Mouse (Mus musculus): ENCODE measurements around the gene Megf11. TPM values are rescaled to one million over a fixed set of nuclear protein-coding genes. Genes with fewer than 3 reads are reported as not detected.

Megf11 gene
- polyA plus RNA-seq, 1 experiment from 2014 or later: 0.70 TPM

DNA sequence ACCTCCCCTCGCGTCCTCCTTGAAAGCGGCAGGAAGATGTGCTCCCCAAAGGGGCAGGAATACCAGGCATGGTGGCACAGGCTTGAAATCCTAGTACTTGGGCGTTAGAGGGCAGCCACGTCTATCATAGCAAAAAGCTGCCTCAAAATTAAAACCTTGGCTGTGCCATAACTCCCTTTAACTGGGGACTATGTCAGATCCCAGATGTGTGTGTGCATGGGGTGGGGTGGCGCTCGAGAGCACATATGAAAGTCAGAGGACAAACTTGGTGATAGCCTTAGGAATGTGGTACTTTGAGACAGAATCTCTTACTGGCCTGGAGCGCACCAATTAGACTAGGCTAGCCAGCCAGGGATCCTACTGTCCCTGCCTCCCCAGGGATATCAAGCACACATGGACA is 235.2 kb downstream of the Megf11 start:
- no peak overlapping the region for H3K4me2 ChIP-seq
- H3K9me3 ChIP-seq (replicated peaks; ENCODE audit: control insufficient read depth, low read length): no peaks in the 10 kb centered on the region
- H3K27me3 ChIP-seq (ENCODE audit: control insufficient read depth, insufficient read depth, low read length): peaks cover 2% of the 10 kb centered on the region; the same call in 1 of the 2 replicates
- WGBS (ENCODE audit: insufficient replicate concordance): 65% methylated on average over 8 of the region's 8 CpGs
- no peak overlapping the region for H3K27ac ChIP-seq (ENCODE audit: low read depth, low read length)
- H3K36me3 ChIP-seq (ENCODE audit: control insufficient read depth, insufficient read depth, low read length): no peaks in the 10 kb centered on the region
- H3K4me1 ChIP-seq (ENCODE audit: control insufficient read depth, insufficient read depth, low read length): no peaks in the 10 kb centered on the region
- ATAC-seq (replicated peaks; ENCODE audit: insufficient number of reproducible peaks, low FRiP score, low TSS enrichment): no peak
- H3K4me3 ChIP-seq (ENCODE audit: low read depth, low read length): no peak overlapping the region
- no peak overlapping the region for H3K9ac ChIP-seq (ENCODE audit: low read depth, low read length)

DNA sequence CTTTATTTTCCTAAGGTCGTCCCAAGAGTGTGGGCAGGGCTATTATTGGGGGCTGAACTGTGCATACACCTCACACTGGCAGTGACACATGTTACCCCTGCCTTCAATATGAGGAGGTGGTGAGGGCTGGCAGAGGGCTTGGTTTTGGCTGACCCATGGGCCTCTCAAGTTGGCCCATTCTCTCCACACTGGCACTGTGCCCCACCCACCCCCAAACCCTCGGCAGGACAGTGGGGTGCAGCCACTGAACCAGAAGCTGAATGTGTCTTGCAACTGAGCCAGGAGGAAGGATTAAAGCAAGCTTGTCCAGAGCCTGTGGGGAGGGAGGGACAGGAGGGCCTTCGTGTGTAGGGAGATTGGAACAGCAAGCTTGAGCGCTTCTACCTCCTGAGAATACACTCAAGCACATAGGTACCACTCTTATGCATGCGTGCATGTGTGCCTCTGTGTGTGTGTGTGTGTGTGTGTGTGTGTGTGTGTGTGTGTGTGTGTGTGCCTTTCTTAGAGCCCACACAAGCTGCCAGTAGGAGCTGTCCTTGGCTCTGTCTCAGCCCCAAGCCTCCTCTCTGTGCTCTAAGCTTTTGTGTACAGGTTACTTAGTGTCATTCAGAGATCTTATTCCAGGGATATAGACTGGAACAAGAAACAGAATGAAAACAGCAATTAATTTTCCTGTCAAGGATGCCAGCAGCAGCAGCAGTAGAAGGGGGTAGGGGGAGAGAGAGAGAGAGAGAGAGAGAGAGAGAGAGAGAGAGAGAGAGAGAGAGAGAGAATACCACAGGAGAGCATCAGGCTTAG is 236.3 kb downstream of the Megf11 start:
- Histone ChIP-seq H3K4me1 (ENCODE audit: control insufficient read depth, insufficient read depth, low read length) (no peaks in the 10 kb centered on the region), H3K9ac (ENCODE audit: low read depth, low read length) (no peak overlapping the region), H3K9me3 (replicated peaks; ENCODE audit: control insufficient read depth, low read length) (no peaks in the 10 kb centered on the region), H3K27ac (ENCODE audit: low read depth, low read length) (no peak overlapping the region), H3K4me2 (no peak overlapping the region), H3K36me3 (ENCODE audit: control insufficient read depth, insufficient read depth, low read length) (no peaks in the 10 kb centered on the region), H3K27me3 (ENCODE audit: control insufficient read depth, insufficient read depth, low read length) (peaks cover 2% of the 10 kb centered on the region; the same call in 1 of the 2 replicates), H3K4me3 (ENCODE audit: low read depth, low read length) (no peak overlapping the region)
- WGBS (ENCODE audit: insufficient replicate concordance): 62% methylated on average over 5 of the region's 5 CpGs
- ATAC-seq (replicated peaks; ENCODE audit: insufficient number of reproducible peaks, low FRiP score, low TSS enrichment): no peak

- Histone ChIP-seq H3K4me2 (no peak overlapping the region), H3K9me3 (replicated peaks; ENCODE audit: control insufficient read depth, low read length) (no peaks in the 10 kb centered on the region), H3K27ac (ENCODE audit: low read depth, low read length) (no peak overlapping the region), H3K4me3 (ENCODE audit: low read depth, low read length) (no peak overlapping the region), H3K9ac (ENCODE audit: low read depth, low read length) (no peak overlapping the region), H3K36me3 (ENCODE audit: control insufficient read depth, insufficient read depth, low read length) (no peaks in the 10 kb centered on the region), H3K27me3 (ENCODE audit: control insufficient read depth, insufficient read depth, low read length) (peaks cover 2% of the 10 kb centered on the region; the same call in 1 of the 2 replicates), H3K4me1 (ENCODE audit: control insufficient read depth, insufficient read depth, low read length) (no peaks in the 10 kb centered on the region)
- WGBS (ENCODE audit: insufficient replicate concordance): 83% methylated on average over 4 of the region's 4 CpGs
- ATAC-seq (replicated peaks; ENCODE audit: insufficient number of reproducible peaks, low FRiP score, low TSS enrichment): no peak
Measured at GRCm38 (mm10) chr9:64623361-64623760, 237.9 kb downstream of the Megf11 start.

- no peak for ATAC-seq (replicated peaks; ENCODE audit: insufficient number of reproducible peaks, low FRiP score, low TSS enrichment)
- Histone ChIP-seq H3K27me3 (ENCODE audit: control insufficient read depth, insufficient read depth, low read length) (peaks cover 2% of the 10 kb centered on the region; the same call in 1 of the 2 replicates), H3K9me3 (replicated peaks; ENCODE audit: control insufficient read depth, low read length) (no peaks in the 10 kb centered on the region), H3K9ac (ENCODE audit: low read depth, low read length) (no peak overlapping the region), H3K4me3 (ENCODE audit: low read depth, low read length) (no peak overlapping the region), H3K4me1 (ENCODE audit: control insufficient read depth, insufficient read depth, low read length) (no peaks in the 10 kb centered on the region), H3K27ac (ENCODE audit: low read depth, low read length) (no peak overlapping the region), H3K36me3 (ENCODE audit: control insufficient read depth, insufficient read depth, low read length) (no peaks in the 10 kb centered on the region), H3K4me2 (no peak overlapping the region)
- 66% methylated on average over 8 of the region's 8 CpGs for WGBS (ENCODE audit: insufficient replicate concordance)
Measured at GRCm38 (mm10) chr9:64624536-64624935, 239.1 kb downstream of the Megf11 start.

DNA sequence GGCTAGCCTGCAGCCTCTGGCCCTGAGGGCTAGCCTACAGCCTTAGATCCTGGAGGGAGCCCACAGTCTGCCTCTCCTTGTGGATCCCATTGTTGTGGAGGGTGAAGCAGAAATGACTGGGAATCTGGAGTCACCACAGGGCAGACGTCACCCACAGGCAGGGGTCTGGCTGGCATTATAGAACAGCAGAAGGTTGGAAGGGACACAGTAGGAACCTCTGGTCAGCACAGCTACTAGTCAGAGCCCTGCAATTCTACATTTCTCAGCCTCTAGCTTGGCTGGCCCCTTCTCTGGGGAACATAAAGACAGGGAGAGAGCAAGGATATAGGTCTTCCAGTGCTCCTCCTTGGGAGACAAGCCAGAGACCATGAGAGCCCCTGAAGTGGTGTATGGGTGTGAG is 244.4 kb downstream of the Megf11 start:
- Histone ChIP-seq H3K27me3 (ENCODE audit: control insufficient read depth, insufficient read depth, low read length) (no peaks in the 10 kb centered on the region), H3K4me2 (no peak overlapping the region), H3K9ac (ENCODE audit: low read depth, low read length) (no peak overlapping the region), H3K9me3 (replicated peaks; ENCODE audit: control insufficient read depth, low read length) (no peaks in the 10 kb centered on the region), H3K4me3 (ENCODE audit: low read depth, low read length) (no peak overlapping the region), H3K36me3 (ENCODE audit: control insufficient read depth, insufficient read depth, low read length) (no peaks in the 10 kb centered on the region), H3K27ac (ENCODE audit: low read depth, low read length) (no peak overlapping the region), H3K4me1 (ENCODE audit: control insufficient read depth, insufficient read depth, low read length) (no peaks in the 10 kb centered on the region)
- WGBS (ENCODE audit: insufficient replicate concordance): 30% methylated on average over 1 of the region's 1 CpGs
- no peak for ATAC-seq (replicated peaks; ENCODE audit: insufficient number of reproducible peaks, low FRiP score, low TSS enrichment)

- Histone ChIP-seq H3K27me3 (ENCODE audit: control insufficient read depth, insufficient read depth, low read length) (peaks cover 18% of the 10 kb centered on the region), H3K9me3 (replicated peaks; ENCODE audit: control insufficient read depth, low read length) (no peaks in the 10 kb centered on the region), H3K36me3 (ENCODE audit: control insufficient read depth, insufficient read depth, low read length) (no peaks in the 10 kb centered on the region), H3K4me3 (ENCODE audit: low read depth, low read length) (no peak overlapping the region), H3K4me2 (no peak overlapping the region), H3K4me1 (ENCODE audit: control insufficient read depth, insufficient read depth, low read length) (no peaks in the 10 kb centered on the region), H3K27ac (ENCODE audit: low read depth, low read length) (no peak overlapping the region), H3K9ac (ENCODE audit: low read depth, low read length) (no peak overlapping the region)
- 80% methylated on average over 3 of the region's 3 CpGs for WGBS (ENCODE audit: insufficient replicate concordance)
- ATAC-seq (replicated peaks; ENCODE audit: insufficient number of reproducible peaks, low FRiP score, low TSS enrichment): no peak
Measured at GRCm38 (mm10) chr9:64633169-64633568, 247.7 kb downstream of the Megf11 start.

DNA sequence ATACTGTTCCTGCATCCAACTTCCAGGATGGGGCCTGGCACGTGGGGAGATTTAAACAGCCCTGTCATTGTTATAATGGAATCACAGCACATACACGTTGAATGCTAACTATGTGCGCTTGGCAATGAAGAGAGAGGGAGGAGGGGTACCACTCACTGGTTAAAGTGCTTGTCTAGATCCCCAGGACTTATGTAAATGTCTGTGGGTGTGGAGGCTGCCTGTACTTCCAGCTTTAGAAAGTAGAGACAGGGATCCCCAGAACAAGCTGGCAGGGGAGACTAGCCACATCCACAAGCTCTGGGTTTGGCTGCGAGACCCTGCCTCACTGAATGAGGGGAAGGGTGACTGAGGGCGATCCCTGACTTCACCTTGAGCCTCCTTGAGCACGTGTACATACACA is 250.7 kb downstream of the Megf11 start:
- no peaks in the 10 kb centered on the region for H3K9me3 ChIP-seq (replicated peaks; ENCODE audit: control insufficient read depth, low read length)
- H3K9ac ChIP-seq (ENCODE audit: low read depth, low read length): no peak overlapping the region
- H3K4me3 ChIP-seq (ENCODE audit: low read depth, low read length): no peak overlapping the region
- H3K36me3 ChIP-seq (ENCODE audit: control insufficient read depth, insufficient read depth, low read length): no peaks in the 10 kb centered on the region
- H3K27ac ChIP-seq (ENCODE audit: low read depth, low read length): no peak overlapping the region
- WGBS (ENCODE audit: insufficient replicate concordance): 66% methylated on average over 6 of the region's 6 CpGs
- no peaks in the 10 kb centered on the region for H3K4me1 ChIP-seq (ENCODE audit: control insufficient read depth, insufficient read depth, low read length)
- ATAC-seq (replicated peaks; ENCODE audit: insufficient number of reproducible peaks, low FRiP score, low TSS enrichment): no peak
- H3K27me3 ChIP-seq (ENCODE audit: control insufficient read depth, insufficient read depth, low read length): peaks cover 28% of the 10 kb centered on the region
- no peak overlapping the region for H3K4me2 ChIP-seq

DNA sequence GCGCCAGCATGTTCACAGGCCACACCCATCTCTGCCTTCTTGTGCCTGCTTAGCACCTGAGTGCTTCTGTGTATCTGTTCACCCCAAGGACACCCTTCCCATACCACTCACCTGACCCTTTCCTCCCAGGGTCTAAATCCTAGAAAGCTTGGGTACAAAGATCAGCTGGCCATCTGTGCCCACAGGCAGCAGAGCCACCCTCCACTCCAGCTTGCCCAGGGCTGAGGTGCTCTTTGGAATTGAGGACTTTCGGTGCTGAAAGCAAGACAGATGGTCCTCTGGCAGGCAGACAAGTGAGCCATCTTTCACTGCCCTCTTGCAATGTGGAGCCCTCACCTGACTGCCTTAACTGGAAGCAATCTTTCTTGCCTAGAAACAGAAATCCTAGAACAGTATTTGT is 251.5 kb downstream of the Megf11 start:
- 57% methylated on average over 2 of the region's 2 CpGs for WGBS (ENCODE audit: insufficient replicate concordance)
- Histone ChIP-seq H3K9ac (ENCODE audit: low read depth, low read length) (no peak overlapping the region), H3K27me3 (ENCODE audit: control insufficient read depth, insufficient read depth, low read length) (peaks cover 28% of the 10 kb centered on the region), H3K4me3 (ENCODE audit: low read depth, low read length) (no peak overlapping the region), H3K4me2 (no peak overlapping the region), H3K36me3 (ENCODE audit: control insufficient read depth, insufficient read depth, low read length) (no peaks in the 10 kb centered on the region), H3K4me1 (ENCODE audit: control insufficient read depth, insufficient read depth, low read length) (no peaks in the 10 kb centered on the region), H3K9me3 (replicated peaks; ENCODE audit: control insufficient read depth, low read length) (no peaks in the 10 kb centered on the region), H3K27ac (ENCODE audit: low read depth, low read length) (no peak overlapping the region)
- no peak for ATAC-seq (replicated peaks; ENCODE audit: insufficient number of reproducible peaks, low FRiP score, low TSS enrichment)

GRCm38 (mm10) chr9:64638250-64638649 is 252.8 kb downstream of the Megf11 start:
- peak overlapping the region; percentile 39 for H3K4me3 ChIP-seq (ENCODE audit: low read depth, low read length)
- no peak for ATAC-seq (replicated peaks; ENCODE audit: insufficient number of reproducible peaks, low FRiP score, low TSS enrichment)
- H3K27me3 ChIP-seq (ENCODE audit: control insufficient read depth, insufficient read depth, low read length): peaks cover 32% of the 10 kb centered on the region
- H3K9ac ChIP-seq (ENCODE audit: low read depth, low read length): no peak overlapping the region
- H3K9me3 ChIP-seq (replicated peaks; ENCODE audit: control insufficient read depth, low read length): no peaks in the 10 kb centered on the region
- 3% methylated on average over 22 of the region's 22 CpGs for WGBS (ENCODE audit: insufficient replicate concordance)
- no peaks in the 10 kb centered on the region for H3K36me3 ChIP-seq (ENCODE audit: control insufficient read depth, insufficient read depth, low read length)
- no peak overlapping the region for H3K27ac ChIP-seq (ENCODE audit: low read depth, low read length)
- peak overlapping the region; percentile 70 for H3K4me2 ChIP-seq
- H3K4me1 ChIP-seq (ENCODE audit: control insufficient read depth, insufficient read depth, low read length): no peaks in the 10 kb centered on the region

All from heart, embryonic 11.5 days (tissue).